Mouse (Mus musculus) hindbrain, embryonic 15.5 days (tissue): ENCODE results near the gene Bbs7. TPM values are rescaled to one million over a fixed set of nuclear protein-coding genes. Genes with fewer than 3 reads are reported as not detected.

ENCODE experiments used
- polyA plus RNA-seq: library from polyadenylated mRNA; unstranded; fragments of >200 nt; fragmentation: Nextera tagmentation; extraction: Ambion mirVana; gene quantifications from 2 replicates; pipeline ENCODE4 v1.2.1, GENCODE M21; 2015

Bbs7 gene
- polyA plus RNA-seq, 1 experiment from 2014 or later, result 23.2 TPM

Other genes starting within 250 kb of the Bbs7 start
- 70.3 and 88.7 TPM in 2 replicates for gene Anxa5, start 137.6 kb downstream of the Bbs7 start, polyA plus RNA-seq
- 0.22 TPM in 1 of 2 replicates, not detected in the other for gene 1810062G17Rik, start 137.5 kb downstream of the Bbs7 start, polyA plus RNA-seq
- 0.54 and 1.00 TPM in 2 replicates for gene Gm11549, start 91.7 kb downstream of the Bbs7 start, polyA plus RNA-seq
- gene Exosc9, start 60.9 kb downstream of the Bbs7 start, polyA plus RNA-seq, result 77.9 and 82.7 TPM in 2 replicates
- gene Ccna2, start 41.3 kb downstream of the Bbs7 start, polyA plus RNA-seq, result 37.7 and 46.5 TPM in 2 replicates
- 13.4 and 13.9 TPM in 2 replicates for gene Trpc3, start 76.7 kb upstream of the Bbs7 start, polyA plus RNA-seq
- gene 4932438A13Rik, start 249.6 kb upstream of the Bbs7 start, polyA plus RNA-seq, result 77.2 and 82.2 TPM in 2 replicates